Mouse (Mus musculus) liver (tissue): ENCODE results near the gene Errfi1.

Source experiments
- DNase-seq: peaks from one replicate; pipeline ENCODE4 v3.0.0-alpha.2; 2020; ENCODE audit warnings: mixed read lengths

Gene Errfi1

DNA sequence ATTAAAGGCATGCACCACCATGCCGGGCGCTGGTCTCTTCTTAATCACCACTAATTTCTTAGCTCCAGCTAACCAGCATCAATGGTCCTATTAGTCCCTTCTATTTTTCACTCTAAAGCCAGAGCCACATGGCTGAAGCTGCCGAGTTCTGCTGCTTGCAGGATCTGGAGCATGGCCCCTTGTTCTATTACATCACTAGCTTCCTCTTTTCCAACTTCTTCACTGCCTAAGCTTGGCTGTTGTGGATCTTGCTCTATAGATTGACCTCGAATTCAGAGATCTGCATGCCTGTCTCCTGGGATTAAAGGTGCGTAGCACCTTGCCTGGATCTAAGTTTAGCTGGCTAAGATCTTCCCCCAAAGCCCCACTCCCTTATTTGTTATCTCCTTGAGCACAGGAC lies 28.9 kb downstream of the Errfi1 start:
- DNase-seq, result no peak

DNA sequence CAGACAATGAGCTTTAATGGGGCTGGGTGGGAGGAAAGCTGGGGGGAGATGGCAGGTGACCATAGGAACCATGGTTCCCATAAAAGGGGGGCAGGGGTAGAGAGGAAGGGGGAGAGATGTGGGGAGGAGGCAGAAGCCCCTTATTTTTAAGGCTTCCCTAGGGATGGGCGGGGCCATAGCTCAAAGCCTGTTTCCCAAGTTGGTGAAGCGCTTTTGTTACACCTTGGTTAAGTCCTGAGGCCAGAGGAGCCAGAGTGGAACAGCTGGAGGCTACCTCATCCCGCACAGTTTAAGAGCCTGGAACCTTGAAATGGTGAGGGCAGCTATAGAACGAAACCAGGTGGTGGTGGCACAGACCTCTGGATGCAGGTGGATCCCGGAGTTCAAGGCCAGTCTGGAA lies 34.2 kb downstream of the Errfi1 start:
- DNase-seq, result no peak

DNA sequence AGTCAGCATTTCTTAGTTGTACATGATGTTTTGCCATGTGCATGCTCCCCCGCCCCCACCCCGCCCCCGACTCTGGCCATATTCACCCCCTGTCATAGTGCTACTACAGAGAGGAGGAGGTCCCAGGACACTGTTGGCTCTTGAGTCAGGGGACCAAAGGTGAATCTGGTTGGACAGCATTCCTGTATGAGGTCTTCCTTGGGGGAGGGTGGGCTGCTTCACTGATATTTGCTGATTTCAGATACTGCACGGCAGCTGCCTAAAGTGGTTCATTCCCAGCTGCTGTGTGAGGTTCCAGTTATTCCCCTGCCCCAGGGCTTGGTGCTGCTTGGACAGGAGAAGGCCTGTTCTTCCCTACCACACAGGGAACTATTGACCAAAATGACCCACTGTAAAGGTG lies 34.8 kb downstream of the Errfi1 start:
- DNase-seq, result no peak

DNA sequence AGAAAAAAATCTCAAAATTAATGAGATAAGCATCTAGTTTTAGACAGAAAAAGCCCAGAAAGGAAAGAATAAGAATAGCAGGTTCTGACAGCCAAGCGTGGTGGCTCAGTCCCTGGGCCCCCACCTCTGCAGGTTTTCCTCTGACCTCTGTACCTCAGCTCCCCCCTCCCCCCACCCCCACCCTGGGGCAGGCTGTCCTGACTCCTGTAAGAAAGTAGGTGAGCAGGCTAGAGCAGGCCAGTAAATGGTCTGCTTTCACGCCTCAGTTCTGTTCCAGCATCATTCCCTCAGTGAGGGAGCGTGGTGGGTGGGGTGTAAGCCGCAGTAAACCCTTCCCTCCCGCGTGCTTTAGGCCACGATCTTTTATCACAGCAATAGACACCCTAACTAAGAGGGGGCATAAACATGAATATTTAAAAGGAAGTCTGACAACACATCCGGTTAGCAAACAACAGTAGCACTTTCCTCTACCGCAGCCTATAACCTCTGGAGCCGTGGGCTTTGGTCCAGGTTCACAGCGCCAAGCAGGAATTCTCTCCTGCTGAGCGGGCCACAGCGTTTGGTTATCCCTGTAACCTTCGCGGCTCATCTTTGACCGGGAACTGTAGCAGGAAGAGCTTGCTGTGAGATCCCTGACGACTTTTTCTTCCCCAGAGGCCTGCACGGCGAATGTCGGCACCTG lies 35.7 kb downstream of the Errfi1 start:
- DNase-seq, result peak; percentile 30

DNA sequence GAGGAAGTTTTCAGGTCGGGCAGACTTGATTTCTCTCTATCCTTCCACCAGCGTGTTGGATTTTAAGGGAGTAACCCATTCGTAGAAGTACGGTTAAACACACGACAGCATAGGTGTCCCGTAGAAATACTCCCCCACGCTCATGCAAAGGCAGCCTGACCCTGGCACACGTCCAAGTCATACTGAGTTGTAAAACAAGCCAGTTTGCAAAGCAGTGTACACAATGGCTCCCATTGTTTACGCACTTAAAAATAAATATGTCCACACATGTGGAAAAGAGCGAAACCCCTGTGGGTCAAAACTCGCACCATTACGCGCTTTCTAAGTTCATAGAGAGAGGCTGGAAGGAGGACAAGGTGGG lies 36.2 kb downstream of the Errfi1 start:
- peak; percentile 47 for DNase-seq

DNA sequence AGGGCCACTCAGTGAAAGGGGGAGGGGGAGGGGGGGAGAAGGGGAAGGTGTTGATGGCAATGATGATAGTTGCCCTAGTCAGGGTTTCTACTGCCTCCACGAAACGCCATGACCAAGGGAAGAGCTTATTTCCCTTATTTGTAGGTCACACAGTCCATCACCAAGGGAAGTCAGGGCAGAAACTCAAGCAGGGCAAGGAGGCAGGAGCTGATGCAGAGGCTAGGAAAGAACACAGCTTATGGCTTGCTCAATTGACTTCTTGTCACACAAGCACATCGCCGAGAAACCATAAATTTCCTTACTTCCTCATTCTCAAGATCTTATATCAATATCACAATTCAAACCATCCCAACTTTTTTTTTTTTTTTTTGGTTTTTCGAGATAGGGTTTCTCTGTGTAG lies 37.6 kb downstream of the Errfi1 start:
- no peak for DNase-seq

DNA sequence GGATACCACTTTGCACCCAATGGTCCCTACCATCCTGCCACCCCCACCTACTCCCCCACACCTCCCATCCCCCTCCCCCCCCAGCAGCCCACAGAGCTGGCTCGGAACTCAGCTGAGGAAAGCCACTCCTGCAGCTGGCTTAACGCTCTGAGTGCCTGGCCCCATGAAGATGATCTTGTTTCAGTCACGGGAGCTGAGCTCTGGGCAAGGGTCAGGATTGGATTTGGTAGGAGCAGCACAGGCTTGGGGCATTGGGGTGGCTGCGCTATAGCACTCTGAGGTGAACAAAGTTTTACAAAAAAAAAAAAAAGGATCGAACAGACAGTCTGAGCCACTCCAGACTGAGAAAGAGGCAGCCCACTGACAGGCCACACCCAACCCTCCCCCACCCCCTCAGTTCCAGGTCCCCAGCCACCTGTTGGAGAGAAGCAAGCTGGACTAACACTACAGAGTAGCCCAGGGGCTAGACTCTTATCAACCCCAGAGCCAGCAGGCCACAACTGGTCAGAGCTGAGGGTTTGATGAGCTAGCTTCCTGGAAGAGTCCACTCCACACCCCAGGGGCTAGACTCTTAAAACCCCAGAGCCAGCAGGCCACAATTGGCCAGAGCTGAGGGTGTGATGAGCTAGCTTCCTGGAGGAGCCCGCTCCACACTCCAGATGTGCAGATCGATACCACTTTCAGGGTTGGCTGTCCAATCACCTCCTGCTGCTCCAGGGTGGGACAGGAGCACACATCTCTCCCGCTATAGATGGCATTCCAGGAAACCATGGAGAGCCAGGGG lies 41.2 kb downstream of the Errfi1 start:
- no peak for DNase-seq

DNA sequence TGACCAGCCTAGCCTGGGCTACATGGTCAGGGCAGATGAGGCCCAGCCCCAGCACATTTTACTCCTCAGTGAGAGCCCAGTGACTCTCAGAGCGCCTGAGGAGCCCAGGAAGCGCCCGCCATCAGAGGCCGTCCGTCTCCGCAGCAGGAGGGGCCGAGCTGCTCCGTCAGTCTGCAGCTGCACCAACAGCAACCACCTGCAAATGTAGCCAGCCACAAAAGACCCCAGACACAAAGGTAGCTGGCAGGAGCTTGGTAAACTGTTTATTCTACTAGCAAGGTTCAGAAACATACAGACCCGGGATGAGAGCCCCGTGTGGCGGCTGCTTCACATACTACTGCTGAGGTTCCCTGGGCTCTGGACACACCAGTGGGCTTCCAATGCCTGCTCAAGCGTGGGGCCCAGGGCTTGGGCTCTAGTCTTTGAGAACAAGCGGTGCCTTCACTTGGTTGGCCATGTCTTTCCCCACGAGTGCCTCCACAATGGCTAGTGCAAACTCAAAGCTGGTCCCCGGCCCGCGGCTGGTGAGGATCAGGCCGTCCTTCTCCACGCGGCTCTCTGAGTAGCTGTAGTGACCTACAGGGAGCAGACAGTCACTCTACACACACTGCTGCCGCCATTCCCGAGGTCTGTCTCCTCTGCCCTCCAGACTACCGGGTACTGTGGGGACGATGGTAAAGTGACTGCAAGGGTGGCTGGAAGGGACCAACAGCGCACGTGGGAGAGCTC lies 43.3 kb downstream of the Errfi1 start:
- no peak for DNase-seq

DNA sequence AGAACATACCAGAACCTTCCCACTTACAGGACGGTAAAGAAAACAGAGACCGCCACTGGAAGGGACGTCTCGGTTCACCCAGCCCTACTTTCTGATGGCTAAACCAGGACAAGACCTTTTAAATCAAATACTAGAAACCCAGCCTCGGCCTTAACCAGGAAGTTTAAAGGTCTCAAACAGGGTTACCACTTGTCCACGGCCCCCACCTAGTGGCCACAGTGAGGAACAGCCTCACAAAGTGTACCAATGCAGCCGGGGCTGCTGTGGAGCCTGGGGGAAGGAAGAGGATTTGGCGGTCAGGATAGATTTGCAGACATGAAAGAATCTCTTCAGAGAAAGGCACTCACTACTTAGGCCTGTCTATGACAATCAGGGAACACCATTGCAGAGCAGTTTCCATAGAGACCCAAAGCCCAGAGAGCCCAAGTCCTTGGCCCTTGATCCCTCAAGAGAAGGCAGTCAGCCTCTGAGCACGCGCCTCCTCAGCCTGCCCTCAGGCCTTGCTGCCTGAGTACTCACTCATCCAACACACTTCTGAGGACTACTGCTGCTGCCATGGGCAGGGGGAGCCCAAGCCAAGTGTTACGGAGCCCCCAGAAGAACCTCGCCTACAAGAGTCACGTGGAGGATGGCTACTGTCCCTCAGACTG lies 45.1 kb downstream of the Errfi1 start:
- DNase-seq, result peak; percentile 77

DNA sequence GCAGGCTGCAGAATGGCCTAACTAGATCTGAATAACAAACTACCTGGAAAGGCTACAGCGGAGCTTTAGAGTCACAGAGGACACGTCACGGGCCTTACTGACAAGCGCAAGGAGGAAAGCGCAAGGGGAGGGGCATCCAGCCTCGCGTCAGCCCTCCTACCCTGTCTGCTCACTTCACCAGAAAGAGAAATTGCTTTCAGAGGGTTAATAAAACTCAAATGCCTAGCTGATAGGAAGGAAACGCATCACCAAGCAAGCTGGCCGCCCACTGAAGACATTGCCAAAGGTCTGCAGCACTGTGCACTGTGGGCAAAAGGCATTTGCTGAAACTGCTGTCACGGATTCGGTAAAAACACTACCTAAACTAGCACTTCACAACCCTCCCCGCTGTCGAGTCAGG lies 46.8 kb downstream of the Errfi1 start:
- no peak for DNase-seq

DNA sequence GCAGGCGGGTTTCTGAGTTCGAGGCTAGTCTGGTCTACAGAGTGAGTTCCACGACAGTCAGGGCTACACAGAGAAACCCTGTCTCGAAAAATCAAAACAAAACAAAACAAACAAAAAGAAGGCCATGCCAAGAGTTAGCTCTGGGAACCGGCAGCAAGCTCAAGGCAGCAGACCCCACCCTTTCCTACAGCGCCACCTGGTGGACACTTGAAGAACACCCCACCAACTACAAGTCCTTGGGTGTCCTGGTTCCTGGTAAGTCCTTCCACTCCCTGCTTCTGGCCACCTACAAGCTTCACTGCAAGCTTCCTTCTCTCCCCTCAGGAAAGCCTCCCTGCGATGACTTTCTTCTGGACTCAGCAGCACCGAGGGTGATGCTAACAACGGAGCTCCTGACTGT lies 47.9 kb downstream of the Errfi1 start:
- peak; percentile 81 for DNase-seq

DNA sequence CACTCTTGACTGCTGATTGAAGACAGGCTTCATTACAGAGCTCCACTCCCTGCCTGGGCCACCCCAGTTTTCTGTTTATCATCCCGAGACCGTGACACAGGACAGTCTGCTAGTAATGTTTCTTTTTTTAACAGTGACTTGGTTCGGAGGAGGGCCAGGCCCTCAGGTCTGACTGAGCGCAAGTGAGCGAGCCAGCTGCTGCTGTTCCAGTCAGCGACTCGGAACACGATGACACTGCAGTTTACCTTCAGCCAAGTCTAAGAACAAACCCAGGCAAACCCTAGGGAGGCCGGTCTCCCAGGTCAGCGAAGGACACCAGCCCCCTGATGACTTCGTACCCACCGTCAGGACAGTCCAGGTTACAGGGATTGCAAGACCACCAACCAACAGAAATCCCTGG lies 48.3 kb downstream of the Errfi1 start:
- DNase-seq, result no peak

DNA sequence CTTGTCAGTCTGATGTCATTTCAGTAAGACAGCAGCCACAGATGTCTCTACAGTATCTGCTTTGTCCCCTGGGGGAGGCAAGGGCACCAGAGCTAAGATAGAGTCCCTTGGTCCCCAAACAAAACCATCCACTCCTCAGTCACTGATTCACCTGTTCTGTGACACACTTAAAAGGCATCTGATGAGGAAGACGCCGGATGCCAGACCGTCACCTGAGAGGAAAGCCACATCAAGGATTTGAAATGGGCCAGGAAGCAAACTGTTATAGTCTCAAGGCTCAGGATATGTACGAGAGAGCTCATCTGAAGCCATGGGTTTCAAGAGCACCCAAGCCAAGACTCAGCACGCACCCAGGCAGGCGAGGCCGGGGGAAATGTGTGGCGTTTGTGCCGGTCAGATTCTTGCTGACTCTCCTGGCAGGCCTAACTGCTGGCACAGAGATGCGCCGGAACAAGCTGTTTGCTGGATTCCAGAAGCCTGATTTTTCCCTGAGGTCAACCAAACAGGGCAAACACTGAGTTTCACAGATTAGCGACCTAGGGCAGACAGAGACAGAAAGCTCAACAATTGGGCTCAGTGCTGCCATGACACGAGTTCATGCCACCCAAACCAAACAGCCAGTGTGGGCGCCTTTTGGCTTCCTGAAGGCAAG lies 49.5 kb downstream of the Errfi1 start:
- no peak for DNase-seq

DNA sequence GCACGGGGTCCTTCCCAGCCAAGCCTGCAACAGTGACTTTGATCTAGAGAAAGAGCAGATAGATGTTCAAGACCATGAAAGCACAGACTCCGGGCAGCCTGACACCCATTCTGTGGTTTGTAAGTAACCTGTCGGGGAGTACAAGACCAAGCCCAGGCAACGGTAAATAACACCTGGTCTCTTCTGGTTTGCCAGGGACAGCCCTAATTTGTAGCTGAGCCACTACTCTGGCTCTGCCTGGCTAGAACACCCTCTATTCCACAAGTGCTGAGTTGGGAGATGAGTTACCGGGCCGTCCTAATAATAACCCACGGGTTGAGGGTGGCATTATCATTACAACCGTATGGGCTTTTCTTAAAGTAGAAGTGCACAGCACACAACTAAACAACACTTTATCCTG lies 53.4 kb downstream of the Errfi1 start:
- DNase-seq, result no peak

DNA sequence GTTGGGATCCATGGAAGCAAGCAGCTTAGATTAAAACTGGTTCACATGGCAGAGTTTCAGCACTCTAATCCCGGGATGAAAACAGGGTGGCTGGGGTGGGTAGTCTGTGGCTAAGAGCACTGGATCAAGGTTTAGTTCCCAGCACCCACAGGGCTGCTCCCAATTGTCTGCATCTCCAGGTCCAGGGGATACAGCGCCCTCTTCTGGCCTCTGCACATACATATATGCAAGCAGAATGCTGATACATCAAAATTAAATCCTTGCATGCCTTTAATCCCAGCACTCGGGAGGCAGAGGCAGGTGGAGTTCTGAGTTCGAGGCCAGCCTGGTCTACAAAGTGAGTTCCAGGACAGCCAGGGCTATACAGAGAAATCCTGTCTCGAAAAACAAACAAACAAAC lies 54.8 kb downstream of the Errfi1 start:
- DNase-seq, result peak; percentile 62

DNA sequence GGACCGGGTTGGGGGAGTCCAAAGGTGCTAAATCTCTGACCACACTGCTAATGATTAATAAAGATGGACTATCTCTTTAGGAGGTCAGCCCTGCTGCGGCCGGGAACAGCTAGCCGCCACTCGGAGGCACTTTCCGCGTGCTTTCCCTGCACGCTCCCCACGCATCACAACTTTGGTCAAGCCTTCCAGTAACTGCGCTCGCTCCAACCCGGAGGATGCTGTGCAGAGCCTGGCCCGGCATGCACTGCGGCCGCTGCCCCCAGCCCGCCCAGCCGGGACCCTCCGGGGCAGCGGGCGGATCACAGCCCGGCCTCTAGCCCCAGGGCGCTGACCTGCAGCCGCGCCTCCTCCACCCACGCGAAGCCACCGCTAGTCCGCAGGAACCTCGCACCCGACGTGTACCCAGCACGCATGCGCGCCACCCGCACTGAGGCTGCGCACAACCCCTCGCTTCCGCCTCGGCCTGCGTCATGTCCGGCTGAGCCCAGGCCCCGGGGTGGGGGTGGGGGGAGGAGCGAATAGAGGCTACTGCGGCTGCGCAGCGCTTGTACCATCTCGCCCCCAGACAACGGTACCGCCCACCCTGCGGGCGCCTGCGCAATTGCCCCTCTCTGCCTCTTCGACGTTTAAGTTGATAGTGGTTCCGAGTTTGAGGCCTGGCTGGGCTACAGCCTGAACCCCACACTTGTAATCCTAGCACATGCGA lies 55.9 kb downstream of the Errfi1 start:
- DNase-seq, result peak; percentile 99

DNA sequence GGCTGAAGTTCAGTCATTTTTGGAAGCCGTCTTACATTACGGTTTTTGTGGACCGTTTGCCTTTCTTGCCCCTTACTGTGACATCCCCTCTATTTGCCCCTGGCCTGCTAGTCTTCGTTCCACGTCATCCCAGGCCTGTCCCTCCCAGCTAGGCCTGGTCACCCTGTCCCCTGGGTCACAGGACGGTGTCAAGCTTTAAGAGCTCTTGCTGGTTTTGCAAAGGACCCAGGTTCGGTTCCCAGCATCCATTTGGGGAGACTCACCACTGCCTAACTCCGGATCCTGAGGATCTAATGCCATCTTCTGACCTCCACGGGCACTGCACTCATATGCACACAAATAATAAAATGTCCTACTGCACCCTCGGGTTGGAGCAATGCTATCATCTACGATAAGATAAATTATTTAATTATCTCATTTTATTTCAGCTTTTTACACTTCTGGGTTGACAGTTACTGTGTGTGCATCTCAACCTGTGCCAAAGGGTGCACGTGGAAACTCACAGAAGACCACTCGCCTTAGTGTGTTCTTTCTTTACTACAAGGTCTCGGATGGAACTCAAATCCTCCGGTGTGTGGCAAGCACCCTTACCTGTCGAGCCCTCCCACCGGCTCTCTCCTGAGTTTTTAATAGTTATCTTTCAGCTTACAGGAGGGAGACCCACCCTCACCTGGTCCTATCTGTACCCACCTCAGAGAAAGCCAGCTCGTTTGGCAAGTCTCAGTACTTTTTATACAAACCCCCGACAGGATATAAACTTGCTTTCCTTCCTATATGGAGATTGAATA lies 56.6 kb downstream of the Errfi1 start:
- DNase-seq, result peak; percentile 22

DNA sequence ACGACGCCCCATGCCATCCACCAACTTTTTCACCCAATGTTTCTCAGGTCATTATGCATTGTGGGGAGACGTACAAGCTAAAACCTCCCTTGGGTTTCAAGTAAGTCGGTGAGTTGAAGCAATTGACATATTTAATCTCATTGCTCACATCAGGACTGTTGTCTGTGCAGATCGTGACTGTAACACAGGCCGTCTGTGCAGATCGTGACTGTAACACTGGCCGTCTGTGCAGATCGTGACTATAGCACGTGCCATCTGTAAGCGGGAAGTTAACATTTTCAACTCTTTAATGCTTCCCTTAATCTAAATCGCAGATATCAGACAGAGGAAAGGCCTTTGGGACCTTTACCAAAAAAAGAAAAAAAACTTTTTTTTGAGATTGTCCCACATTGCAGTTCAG lies 60.0 kb downstream of the Errfi1 start:
- no peak for DNase-seq

DNA sequence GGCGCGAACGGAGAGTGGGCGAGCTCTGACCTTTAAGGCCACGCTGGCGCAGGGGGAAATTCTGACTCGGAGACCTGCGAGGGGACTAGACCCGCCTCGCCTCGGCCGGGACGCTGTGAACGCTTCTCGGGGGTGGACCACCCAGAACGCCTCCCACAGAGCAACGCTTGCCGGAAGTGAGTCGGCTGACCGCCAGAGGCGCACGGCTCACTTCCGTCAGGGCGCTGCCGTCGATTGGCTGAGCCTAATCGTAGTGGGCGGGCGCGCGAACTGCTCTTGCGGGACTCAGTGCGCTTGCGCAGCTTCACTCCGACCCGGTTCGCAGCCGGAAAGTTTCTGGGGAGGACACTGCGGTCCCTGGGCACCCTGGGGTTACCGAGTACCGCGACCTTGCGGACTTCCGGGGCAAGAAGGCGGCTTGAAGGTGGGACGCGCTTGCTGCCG lies 60.6 kb downstream of the Errfi1 start, which contains the start of the genes Park7 and Tnfrsf9:
Gene Park7, minus strand, starts transcription at position 148 of the 444 bp plus-strand sequence.
Gene Tnfrsf9, plus strand, starts transcription at position 273 of the 444 bp plus-strand sequence.
- DNase-seq, result peak; percentile 97

DNA sequence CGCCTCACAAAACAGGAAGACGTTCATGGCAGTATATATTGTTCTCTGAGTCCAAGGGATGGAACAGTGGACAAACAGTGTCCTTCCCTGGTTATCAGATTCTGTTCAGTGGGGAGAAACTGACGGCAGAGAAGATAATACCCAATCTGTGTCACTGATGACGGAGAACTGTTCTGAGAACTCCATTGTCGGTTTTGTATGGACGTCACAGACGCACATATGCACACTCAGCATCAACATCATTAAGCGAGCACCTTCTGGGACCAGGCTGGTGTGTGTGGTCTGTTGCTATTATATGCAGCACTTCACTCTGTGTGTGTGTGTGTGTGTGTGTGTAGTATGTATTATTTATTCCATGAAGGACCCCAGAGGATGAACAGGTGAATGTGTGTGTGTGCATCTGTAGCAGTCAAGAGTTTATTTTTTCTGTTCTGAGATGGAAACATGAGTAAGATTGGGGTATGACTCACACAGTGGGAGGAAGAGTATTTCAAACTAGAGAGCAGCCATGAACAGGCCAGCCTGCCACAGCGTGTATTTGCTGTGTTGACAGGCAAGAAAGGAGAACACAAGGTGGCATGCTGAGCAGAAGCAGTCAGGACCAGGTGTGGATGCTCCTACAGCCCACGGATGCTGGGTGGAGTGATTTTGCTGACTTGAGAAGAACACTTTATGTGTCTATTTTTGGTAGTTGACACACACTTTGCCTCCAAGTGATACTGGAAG lies 61.6 kb downstream of the Errfi1 start:
- no peak for DNase-seq
